Mouse (Mus musculus): ENCODE results near the gene Scamp4. TPM values are rescaled to one million over a fixed set of nuclear protein-coding genes. Genes with fewer than 3 reads are reported as not detected.
"Not testable (repeated sequence)": the region's sequence is repeated elsewhere in the genome, so short reads cannot be mapped to it uniquely, and the experiment has no call there.

Gene Scamp4
- polyA plus RNA-seq, 1 experiment: not detected

- peak within 1 kb of the TSS; percentile 99 for H3K27ac ChIP-seq (ENCODE audit: insufficient read depth, low read depth, low read length)
- peak within 1 kb of the TSS; percentile 74 for H3K4me3 ChIP-seq (ENCODE audit: insufficient read depth, low read depth, low read length)
- peaks cover 41% of the 10 kb centered on the region for H3K4me1 ChIP-seq (ENCODE audit: control insufficient read depth, insufficient read depth, low read length)
- WGBS: 1% methylated on average over 85 of the region's 85 CpGs
- TF ChIP-seq POLR2A (IDR thresholded peaks at IDR 0.05; ENCODE audit: insufficient read depth, low read depth, low read length) (peak; percentile 53), CTCF (IDR thresholded peaks at IDR 0.05; ENCODE audit: insufficient read depth, low read depth, low read length) (no peak)
Observed at GRCm38 (mm10) chr10:80622661-80623456, 20.2 kb downstream of the Scamp4 start, which contains the start of gene Csnk1g2. Gene Csnk1g2 (plus strand): TSS chr10:80622838.

GRCm38 (mm10) chr10:80623457-80624191 lies 21.0 kb downstream of the Scamp4 start:
- no peak for TF ChIP-seq CTCF (IDR thresholded peaks at IDR 0.05; ENCODE audit: insufficient read depth, low read depth, low read length)
- no peak for TF ChIP-seq POLR2A (IDR thresholded peaks at IDR 0.05; ENCODE audit: insufficient read depth, low read depth, low read length)
- 7% methylated on average over 15 of the region's 15 CpGs for WGBS
- Histone ChIP-seq H3K27ac (ENCODE audit: insufficient read depth, low read depth, low read length) (peak overlapping the region; percentile 77), H3K4me1 (ENCODE audit: control insufficient read depth, insufficient read depth, low read length) (peaks cover 43% of the 10 kb centered on the region), H3K4me3 (ENCODE audit: insufficient read depth, low read depth, low read length) (peak overlapping the region; percentile 69)

- 89% methylated on average over 4 of the region's 4 CpGs for WGBS
- Histone ChIP-seq H3K4me1 (ENCODE audit: control insufficient read depth, insufficient read depth, low read length) (peaks cover 63% of the 10 kb centered on the region), H3K4me3 (ENCODE audit: insufficient read depth, low read depth, low read length) (no peak overlapping the region), H3K27ac (ENCODE audit: insufficient read depth, low read depth, low read length) (no peak overlapping the region)
- TF ChIP-seq POLR2A (IDR thresholded peaks at IDR 0.05; ENCODE audit: insufficient read depth, low read depth, low read length): no peak
- no peak for TF ChIP-seq CTCF (IDR thresholded peaks at IDR 0.05; ENCODE audit: insufficient read depth, low read depth, low read length)
Observed at GRCm38 (mm10) chr10:80625764-80626163, 23.1 kb downstream of the Scamp4 start.

GRCm38 (mm10) chr10:80627685-80628084 lies 25.0 kb downstream of the Scamp4 start:
- whole genome bisulfite sequencing: 67% methylated on average over 2 of the region's 2 CpGs
- H3K4me3 ChIP-seq (ENCODE audit: insufficient read depth, low read depth, low read length): no peak overlapping the region
- TF ChIP-seq CTCF (IDR thresholded peaks at IDR 0.05; ENCODE audit: insufficient read depth, low read depth, low read length): no peak
- TF ChIP-seq POLR2A (IDR thresholded peaks at IDR 0.05; ENCODE audit: insufficient read depth, low read depth, low read length): no peak
- peaks cover 65% of the 10 kb centered on the region for H3K4me1 ChIP-seq (ENCODE audit: control insufficient read depth, insufficient read depth, low read length)
- H3K27ac ChIP-seq (ENCODE audit: insufficient read depth, low read depth, low read length): no peak overlapping the region

GRCm38 (mm10) chr10:80628925-80629324 lies 26.3 kb downstream of the Scamp4 start:
- Histone ChIP-seq H3K4me1 (ENCODE audit: control insufficient read depth, insufficient read depth, low read length) (peaks cover 56% of the 10 kb centered on the region), H3K4me3 (ENCODE audit: insufficient read depth, low read depth, low read length) (no peak overlapping the region), H3K27ac (ENCODE audit: insufficient read depth, low read depth, low read length) (no peak overlapping the region)
- WGBS: 81% methylated on average over 9 of the region's 9 CpGs
- TF ChIP-seq POLR2A (IDR thresholded peaks at IDR 0.05; ENCODE audit: insufficient read depth, low read depth, low read length) (no peak), CTCF (IDR thresholded peaks at IDR 0.05; ENCODE audit: insufficient read depth, low read depth, low read length) (no peak)

- TF ChIP-seq POLR2A (IDR thresholded peaks at IDR 0.05; ENCODE audit: insufficient read depth, low read depth, low read length) (no peak), CTCF (IDR thresholded peaks at IDR 0.05; ENCODE audit: insufficient read depth, low read depth, low read length) (no peak)
- no peak overlapping the region for H3K4me3 ChIP-seq (ENCODE audit: insufficient read depth, low read depth, low read length)
- H3K27ac ChIP-seq (ENCODE audit: insufficient read depth, low read depth, low read length): no peak overlapping the region
- H3K4me1 ChIP-seq (ENCODE audit: control insufficient read depth, insufficient read depth, low read length): peaks cover 10% of the 10 kb centered on the region
- 82% methylated on average over 6 of the region's 6 CpGs for WGBS
Observed at GRCm38 (mm10) chr10:80635345-80635744, 32.7 kb downstream of the Scamp4 start.

GRCm38 (mm10) chr10:80646936-80647335 lies 44.3 kb downstream of the Scamp4 start:
- Histone ChIP-seq H3K4me3 (ENCODE audit: insufficient read depth, low read depth, low read length) (no peak overlapping the region), H3K27ac (ENCODE audit: insufficient read depth, low read depth, low read length) (no peak overlapping the region), H3K4me1 (ENCODE audit: control insufficient read depth, insufficient read depth, low read length) (peaks cover 18% of the 10 kb centered on the region)
- 93% methylated on average over 10 of the region's 10 CpGs for WGBS
- TF ChIP-seq POLR2A (IDR thresholded peaks at IDR 0.05; ENCODE audit: insufficient read depth, low read depth, low read length): no peak
- TF ChIP-seq CTCF (IDR thresholded peaks at IDR 0.05; ENCODE audit: insufficient read depth, low read depth, low read length): no peak

GRCm38 (mm10) chr10:80649910-80650309 lies 47.2 kb downstream of the Scamp4 start:
- 90% methylated on average over 6 of the region's 6 CpGs for WGBS
- H3K27ac ChIP-seq (ENCODE audit: insufficient read depth, low read depth, low read length); H3K4me3 ChIP-seq (ENCODE audit: insufficient read depth, low read depth, low read length): not testable (repeated sequence)
- peaks cover 27% of the 10 kb centered on the region for H3K4me1 ChIP-seq (ENCODE audit: control insufficient read depth, insufficient read depth, low read length)

GRCm38 (mm10) chr10:80650392-80650791 lies 47.7 kb downstream of the Scamp4 start:
- H3K4me3 ChIP-seq (ENCODE audit: insufficient read depth, low read depth, low read length): no peak overlapping the region
- no peak overlapping the region for H3K27ac ChIP-seq (ENCODE audit: insufficient read depth, low read depth, low read length)
- H3K4me1 ChIP-seq (ENCODE audit: control insufficient read depth, insufficient read depth, low read length): peaks cover 32% of the 10 kb centered on the region
- WGBS: 67% methylated on average over 10 of the region's 10 CpGs
- no peak for TF ChIP-seq CTCF (IDR thresholded peaks at IDR 0.05; ENCODE audit: insufficient read depth, low read depth, low read length)
- no peak for TF ChIP-seq POLR2A (IDR thresholded peaks at IDR 0.05; ENCODE audit: insufficient read depth, low read depth, low read length)

All from olfactory bulb, adult 2 months (tissue).